Mouse (Mus musculus) lung, embryonic 15.5 days (tissue): Measurements from ENCODE around the gene Tceal9. TPM values are rescaled to one million over a fixed set of nuclear protein-coding genes. Genes with fewer than 3 reads are reported as not detected.
"Not testable (repeated sequence)": the region's sequence is repeated elsewhere in the genome, so short reads cannot be mapped to it uniquely, and the experiment has no call there.

Experiments
- ATAC-seq: fragments of 200-750 bp; cut with Nextera tagmentation; 2 replicates; pipeline ENCODE4 v1.8.0; 2017; ENCODE audit warnings: moderate number of reproducible peaks, borderline replicate concordance; ENCODE audit not compliant: low FRiP score, low TSS enrichment; ENCODE audit errors: extremely low read depth
- H3K27ac ChIP-seq: fragments of 300-500 bp; sonication (generic); 2 replicates; pipeline ENCODE4 v1.5.1; 2015; ENCODE audit warnings: moderate library complexity, mild to moderate bottlenecking, inconsistent platforms
- H3K27me3 ChIP-seq: fragments of 300-500 bp; sonication (generic); 2 replicates; pipeline ENCODE4 v1.6.1; 2015; ENCODE audit warnings: inconsistent platforms
- H3K36me3 ChIP-seq: fragments of 300-500 bp; sonication (generic); 2 replicates; pipeline ENCODE4 v1.6.1; 2015; ENCODE audit warnings: inconsistent platforms
- H3K4me1 ChIP-seq: fragments of 300-500 bp; sonication (generic); 2 replicates; pipeline ENCODE4 v1.6.1; 2015; ENCODE audit warnings: inconsistent platforms
- H3K4me2 ChIP-seq: fragments of 300-500 bp; sonication (generic); 2 replicates; pipeline ENCODE4 v1.6.1; 2015; ENCODE audit warnings: inconsistent platforms, mild to moderate bottlenecking, moderate library complexity
- H3K4me3 ChIP-seq: fragments of 300-500 bp; sonication (generic); 2 replicates; pipeline ENCODE4 v1.5.1; 2015; ENCODE audit warnings: mild to moderate bottlenecking, inconsistent platforms
- H3K9ac ChIP-seq: fragments of 300-500 bp; sonication (generic); 2 replicates; pipeline ENCODE4 v1.6.1; 2015; ENCODE audit warnings: inconsistent platforms
- H3K9me3 ChIP-seq: fragments of 300-500 bp; sonication (generic); 2 replicates; pipeline ENCODE4 v1.6.1; 2016; ENCODE audit warnings: inconsistent platforms
- WGBS: fragments of 180-500 bp; shearing (Covaris S2); methylation state at CpG from one replicate; pipeline ENCODE4 v1.1.7; 2015; 5-methylcytosine and 5-hydroxymethylcytosine counted together
- polyA plus RNA-seq: library from polyadenylated mRNA; unstranded; fragments of >200 nt; fragmentation: Nextera tagmentation; extraction: Ambion mirVana; gene quantifications from 2 replicates; pipeline ENCODE4 v1.2.1, GENCODE M21; 2015

The Tceal9 gene
- polyA plus RNA-seq, 1 experiment from 2014 or later, result 621 TPM

- Histone ChIP-seq H3K9me3 (no peaks in the 10 kb centered on the region), H3K27me3 (no peaks in the 10 kb centered on the region), H3K36me3 (no peaks in the 10 kb centered on the region), H3K4me3 (no peak overlapping the region), H3K4me2 (no peak overlapping the region), H3K27ac (no peak overlapping the region), H3K9ac (no peak overlapping the region), H3K4me1 (no peaks in the 10 kb centered on the region)
- WGBS, result 41% methylated on average over 3 of the region's 3 CpGs
- no peak for ATAC-seq
Observed at GRCm38 (mm10) chrX:136238118-136238517, 6.8 kb upstream of the Tceal9 start.

- H3K4me2 ChIP-seq, result no peak overlapping the region
Observed at GRCm38 (mm10) chrX:136243181-136243580, 1.7 kb upstream of the Tceal9 start.

GRCm38 (mm10) chrX:136245521-136246071 is 717 bp downstream of the Tceal9 start:
- peak overlapping the region; percentile 54 for H3K4me3 ChIP-seq
- peak overlapping the region; percentile 54 for H3K9ac ChIP-seq
- H3K27ac ChIP-seq, result peak overlapping the region; percentile 84
- H3K36me3 ChIP-seq, result peaks cover 6% of the 10 kb centered on the region; the same call in 1 of the 2 replicates
- WGBS, result 16% methylated on average over 14 of the region's 15 CpGs
- peaks cover 4% of the 10 kb centered on the region; the same call in 1 of the 2 replicates for H3K4me1 ChIP-seq
- H3K4me2 ChIP-seq, result peak overlapping the region; percentile 49
- no peaks in the 10 kb centered on the region for H3K9me3 ChIP-seq
- no peaks in the 10 kb centered on the region for H3K27me3 ChIP-seq
- ATAC-seq, result peak; percentile 80

More at GRCm38 (mm10) chrX:136243181-136243580, 1.7 kb upstream of the Tceal9 start:
- Histone ChIP-seq H3K9ac (no peak overlapping the region), H3K4me3 (no peak overlapping the region), H3K9me3 (no peaks in the 10 kb centered on the region), H3K27me3 (no peaks in the 10 kb centered on the region), H3K4me1 (no peaks in the 10 kb centered on the region), H3K27ac (no peak overlapping the region), H3K36me3 (peaks cover 6% of the 10 kb centered on the region; the same call in 1 of the 2 replicates)
- 76% methylated on average over 2 of the region's 2 CpGs for WGBS
- ATAC-seq, result no peak

GRCm38 (mm10) chrX:136248811-136249210 is 3.9 kb downstream of the Tceal9 start:
- ATAC-seq, result no peak
- no peaks in the 10 kb centered on the region for H3K9me3 ChIP-seq
- no peak overlapping the region for H3K4me2 ChIP-seq
- H3K4me3 ChIP-seq, result no peak overlapping the region
- H3K9ac ChIP-seq, result no peak overlapping the region
- 28% methylated on average over 6 of the region's 6 CpGs for WGBS
- H3K4me1 ChIP-seq, result peaks cover 4% of the 10 kb centered on the region; the same call in 1 of the 2 replicates
- H3K27ac ChIP-seq, result 0 out of 2 replicates have a peak overlapping the region, but pooled peaks have one; percentile 8
- peaks cover 6% of the 10 kb centered on the region; the same call in 1 of the 2 replicates for H3K36me3 ChIP-seq
- H3K27me3 ChIP-seq, result no peaks in the 10 kb centered on the region

GRCm38 (mm10) chrX:136249671-136250070 is 4.8 kb downstream of the Tceal9 start:
- 34% methylated on average over 7 of the region's 7 CpGs for WGBS
- Histone ChIP-seq H3K27me3 (no peaks in the 10 kb centered on the region), H3K9me3 (no peaks in the 10 kb centered on the region), H3K36me3 (peaks cover 6% of the 10 kb centered on the region; the same call in 1 of the 2 replicates), H3K4me2 (no peak overlapping the region), H3K4me3 (no peak overlapping the region), H3K9ac (no peak overlapping the region), H3K27ac (peak overlapping the region; percentile 53; the same call in 1 of the 2 replicates), H3K4me1 (peaks cover 4% of the 10 kb centered on the region; the same call in 1 of the 2 replicates)
- no peak for ATAC-seq

- Histone ChIP-seq H3K9me3 (no peaks in the 10 kb centered on the region), H3K4me1 (peaks cover 4% of the 10 kb centered on the region; the same call in 1 of the 2 replicates), H3K4me2 (no peak overlapping the region), H3K27ac (no peak overlapping the region), H3K27me3 (no peaks in the 10 kb centered on the region), H3K36me3 (peaks cover 6% of the 10 kb centered on the region; the same call in 1 of the 2 replicates), H3K4me3 (no peak overlapping the region), H3K9ac (no peak overlapping the region)
- 38% methylated on average over 6 of the region's 6 CpGs for WGBS
- no peak for ATAC-seq
Observed at GRCm38 (mm10) chrX:136252023-136252729, 7.3 kb downstream of the Tceal9 start.

GRCm38 (mm10) chrX:136267720-136268119 is 22.8 kb downstream of the Tceal9 start:
- ATAC-seq, result no peak
- Histone ChIP-seq H3K9me3 (no peaks in the 10 kb centered on the region), H3K27ac (no peak overlapping the region), H3K27me3 (no peaks in the 10 kb centered on the region; the same call in 1 of the 2 replicates), H3K4me2 (no peak overlapping the region), H3K36me3 (no peaks in the 10 kb centered on the region), H3K4me1 (no peaks in the 10 kb centered on the region), H3K9ac (no peak overlapping the region), H3K4me3 (no peak overlapping the region)
- WGBS, result 56% methylated on average over 5 of the region's 5 CpGs

GRCm38 (mm10) chrX:136268173-136268572 is 23.3 kb downstream of the Tceal9 start:
- H3K9ac ChIP-seq, result no peak overlapping the region
- H3K4me3 ChIP-seq, result no peak overlapping the region
- no peaks in the 10 kb centered on the region for H3K36me3 ChIP-seq
- H3K27ac ChIP-seq, result no peak overlapping the region
- no peak for ATAC-seq
- no peaks in the 10 kb centered on the region for H3K4me1 ChIP-seq
- WGBS, result 55% methylated on average over 4 of the region's 4 CpGs
- no peaks in the 10 kb centered on the region; the same call in 1 of the 2 replicates for H3K27me3 ChIP-seq
- H3K9me3 ChIP-seq, result no peaks in the 10 kb centered on the region
- H3K4me2 ChIP-seq, result no peak overlapping the region

- ATAC-seq, result peak; percentile 96
Observed at GRCm38 (mm10) chrX:136269743-136270392, 25.0 kb downstream of the Tceal9 start, which contains the start of gene Bex3. Bex3 (plus strand) TSS chrX:136270253.

GRCm38 (mm10) chrX:136270393-136271111 is 25.7 kb downstream of the Tceal9 start:
- not testable (repeated sequence) for H3K4me1 ChIP-seq, H3K9me3 ChIP-seq, H3K36me3 ChIP-seq, H3K27ac ChIP-seq, H3K27me3 ChIP-seq
- Histone ChIP-seq H3K4me3 (peak overlapping the region; percentile 47), H3K9ac (peak overlapping the region; percentile 42), H3K4me2 (peak overlapping the region; percentile 47)
- peak; percentile 60 for ATAC-seq
- 26% methylated on average over 6 of the region's 60 CpGs for WGBS

More at GRCm38 (mm10) chrX:136269743-136270392, 25.0 kb downstream of the Tceal9 start, which contains the start of gene Bex3:
- 57% methylated on average over 5 of the region's 30 CpGs for WGBS
- H3K27me3 ChIP-seq, H3K27ac ChIP-seq, H3K9me3 ChIP-seq, H3K4me1 ChIP-seq, H3K36me3 ChIP-seq: not testable (repeated sequence)
- Histone ChIP-seq H3K9ac (peak within 1 kb of the TSS; percentile 42), H3K4me3 (peak within 1 kb of the TSS; percentile 47), H3K4me2 (peak within 1 kb of the TSS; percentile 47)

- Histone ChIP-seq H3K9ac (no peak overlapping the region), H3K27ac (no peak overlapping the region), H3K4me1 (no peaks in the 10 kb centered on the region), H3K4me3 (no peak overlapping the region), H3K36me3 (no peaks in the 10 kb centered on the region), H3K27me3 (no peaks in the 10 kb centered on the region), H3K9me3 (no peaks in the 10 kb centered on the region), H3K4me2 (no peak overlapping the region)
- WGBS, result 20% methylated on average over 3 of the region's 3 CpGs
- ATAC-seq, result no peak
Observed at GRCm38 (mm10) chrX:136274542-136274941, 29.7 kb downstream of the Tceal9 start.
